Mouse (Mus musculus) liver, embryonic 12.5 days (tissue): ENCODE data around the gene Yipf1. TPM values are rescaled to one million over a fixed set of nuclear protein-coding genes. Genes with fewer than 3 reads are reported as not detected.
A peak's percentile ranks its signal among the peaks of the same experiment; 100 is the strongest.

Source experiments
- ATAC-seq: fragments of 200-750 bp; cut with Nextera tagmentation; 2 replicates; pipeline ENCODE4 v1.8.0; 2017; ENCODE audit warnings: moderate number of reproducible peaks, mild to moderate bottlenecking, moderate library complexity
- H3K27ac ChIP-seq: fragments of 300-500 bp; sonication (generic); 2 replicates; pipeline ENCODE4 v1.5.1; 2016; ENCODE audit warnings: mild to moderate bottlenecking
- H3K27me3 ChIP-seq: fragments of 300-500 bp; sonication (generic); replicated peaks from 2 replicates; pipeline ENCODE4 v1.6.1; 2016; ENCODE audit warnings: mild to moderate bottlenecking, moderate library complexity
- H3K36me3 ChIP-seq: fragments of 300-500 bp; sonication (generic); 2 replicates; pipeline ENCODE4 v1.6.1; 2016; ENCODE audit warnings: mild to moderate bottlenecking, moderate library complexity
- H3K4me1 ChIP-seq: fragments of 300-500 bp; sonication (generic); 2 replicates; pipeline ENCODE4 v1.6.1; 2016
- H3K4me2 ChIP-seq: fragments of 300-500 bp; sonication (generic); 2 replicates; pipeline ENCODE4 v1.6.1; 2016; ENCODE audit warnings: mild to moderate bottlenecking, moderate library complexity
- H3K4me3 ChIP-seq: fragments of 300-500 bp; sonication (generic); 2 replicates; pipeline ENCODE4 v1.5.1; 2016; ENCODE audit warnings: mild to moderate bottlenecking, moderate library complexity
- H3K9ac ChIP-seq: fragments of 300-500 bp; sonication (generic); 2 replicates; pipeline ENCODE4 v1.6.1; 2016; ENCODE audit warnings: mild to moderate bottlenecking, moderate library complexity
- H3K9me3 ChIP-seq: fragments of 300-500 bp; sonication (generic); replicated peaks from 2 replicates; pipeline ENCODE4 v1.6.1; 2016; ENCODE audit warnings: mild to moderate bottlenecking, moderate library complexity
- WGBS: fragments of 180-500 bp; shearing (Covaris S2); methylation state at CpG from one replicate; pipeline ENCODE4 v1.1.7; 2016; ENCODE audit not compliant: insufficient replicate concordance; 5-methylcytosine and 5-hydroxymethylcytosine counted together
- polyA plus RNA-seq: library from polyadenylated mRNA; unstranded; fragments of >200 nt; fragmentation: Nextera tagmentation; extraction: Ambion mirVana; gene quantifications from 2 replicates; pipeline ENCODE4 v1.2.1, GENCODE M21; 2016

Gene Yipf1
- 28.4 and 30.0 TPM in 2 replicates for polyA plus RNA-seq

GRCm38 (mm10) chr4:107313690-107314478, at the start of gene Yipf1:
Gene Yipf1 (plus strand): TSS chr4:107314363.
- Histone ChIP-seq H3K9ac (peak within 1 kb of the TSS; percentile 73), H3K4me2 (peak within 1 kb of the TSS; percentile 80), H3K27me3 (no peaks in the 10 kb centered on the region), H3K27ac (peak within 1 kb of the TSS; percentile 49), H3K4me3 (peak within 1 kb of the TSS; percentile 74), H3K4me1 (peaks cover 23% of the 10 kb centered on the region), H3K36me3 (peaks cover 23% of the 10 kb centered on the region), H3K9me3 (no peaks in the 10 kb centered on the region)
- ATAC-seq, result peak; percentile 93
- 1% methylated on average over 29 of the region's 29 CpGs for WGBS

GRCm38 (mm10) chr4:107273683-107274082, 40.5 kb upstream of the Yipf1 start:
- Histone ChIP-seq H3K4me3 (no peak overlapping the region), H3K9ac (no peak overlapping the region), H3K27me3 (0 out of 2 replicates have a peak, but pooled peaks cover 4% of the 10 kb centered on the region), H3K4me2 (no peak overlapping the region), H3K36me3 (no peaks in the 10 kb centered on the region), H3K27ac (no peak overlapping the region), H3K9me3 (no peaks in the 10 kb centered on the region), H3K4me1 (no peaks in the 10 kb centered on the region)
- ATAC-seq, result no peak
- 74% methylated on average over 4 of the region's 4 CpGs for WGBS

GRCm38 (mm10) chr4:107274511-107274910, 39.7 kb upstream of the Yipf1 start:
- H3K27ac ChIP-seq, result no peak overlapping the region
- H3K4me1 ChIP-seq, result no peaks in the 10 kb centered on the region
- no peaks in the 10 kb centered on the region for H3K9me3 ChIP-seq
- WGBS, result 76% methylated on average over 5 of the region's 5 CpGs
- no peaks in the 10 kb centered on the region for H3K36me3 ChIP-seq
- ATAC-seq, result no peak
- H3K4me2 ChIP-seq, result no peak overlapping the region
- H3K4me3 ChIP-seq, result no peak overlapping the region
- 0 out of 2 replicates have a peak, but pooled peaks cover 4% of the 10 kb centered on the region for H3K27me3 ChIP-seq
- no peak overlapping the region for H3K9ac ChIP-seq

- Histone ChIP-seq H3K4me1 (no peaks in the 10 kb centered on the region), H3K9me3 (no peaks in the 10 kb centered on the region), H3K4me2 (no peak overlapping the region), H3K36me3 (no peaks in the 10 kb centered on the region), H3K27ac (no peak overlapping the region), H3K4me3 (no peak overlapping the region), H3K9ac (no peak overlapping the region), H3K27me3 (no peaks in the 10 kb centered on the region)
- 47% methylated on average over 8 of the region's 8 CpGs for WGBS
- no peak for ATAC-seq
Measured at GRCm38 (mm10) chr4:107278188-107278707, 35.9 kb upstream of the Yipf1 start.

GRCm38 (mm10) chr4:107280843-107281475, 33.2 kb upstream of the Yipf1 start:
- 62% methylated on average over 7 of the region's 7 CpGs for WGBS
- H3K4me2 ChIP-seq, result no peak overlapping the region
- H3K9ac ChIP-seq, result no peak overlapping the region
- H3K27me3 ChIP-seq, result peaks cover 7% of the 10 kb centered on the region; the same call in 1 of the 2 replicates
- no peaks in the 10 kb centered on the region for H3K9me3 ChIP-seq
- H3K4me1 ChIP-seq, result no peaks in the 10 kb centered on the region
- H3K4me3 ChIP-seq, result no peak overlapping the region
- no peaks in the 10 kb centered on the region for H3K36me3 ChIP-seq
- H3K27ac ChIP-seq, result no peak overlapping the region
- ATAC-seq, result no peak

- no peak overlapping the region for H3K4me2 ChIP-seq
- H3K4me1 ChIP-seq, result no peaks in the 10 kb centered on the region
- H3K27me3 ChIP-seq, result peaks cover 7% of the 10 kb centered on the region; the same call in 1 of the 2 replicates
- H3K36me3 ChIP-seq, result no peaks in the 10 kb centered on the region
- no peaks in the 10 kb centered on the region for H3K9me3 ChIP-seq
- no peak overlapping the region for H3K27ac ChIP-seq
- ATAC-seq, result no peak
- no peak overlapping the region for H3K4me3 ChIP-seq
- WGBS, result 53% methylated on average over 3 of the region's 3 CpGs
- no peak overlapping the region for H3K9ac ChIP-seq
Measured at GRCm38 (mm10) chr4:107285446-107286200, 28.5 kb upstream of the Yipf1 start.

- Histone ChIP-seq H3K4me2 (no peak overlapping the region), H3K4me1 (no peaks in the 10 kb centered on the region), H3K27ac (no peak overlapping the region), H3K4me3 (no peak overlapping the region), H3K27me3 (peaks cover 7% of the 10 kb centered on the region; the same call in 1 of the 2 replicates), H3K9ac (no peak overlapping the region), H3K9me3 (no peaks in the 10 kb centered on the region), H3K36me3 (no peaks in the 10 kb centered on the region)
- no peak for ATAC-seq
- WGBS, result 79% methylated on average over 8 of the region's 8 CpGs
Measured at GRCm38 (mm10) chr4:107286386-107286785, 27.8 kb upstream of the Yipf1 start.

GRCm38 (mm10) chr4:107287517-107287916, 26.6 kb upstream of the Yipf1 start:
- ATAC-seq, result no peak
- Histone ChIP-seq H3K9ac (no peak overlapping the region), H3K4me3 (no peak overlapping the region), H3K9me3 (no peaks in the 10 kb centered on the region), H3K4me2 (no peak overlapping the region), H3K4me1 (peaks cover 5% of the 10 kb centered on the region; the same call in 1 of the 2 replicates), H3K36me3 (no peaks in the 10 kb centered on the region), H3K27me3 (peaks cover 7% of the 10 kb centered on the region; the same call in 1 of the 2 replicates), H3K27ac (no peak overlapping the region)
- WGBS, result 71% methylated on average over 2 of the region's 2 CpGs

GRCm38 (mm10) chr4:107291611-107292272, 22.4 kb upstream of the Yipf1 start:
- Histone ChIP-seq H3K9me3 (no peaks in the 10 kb centered on the region), H3K4me3 (no peak overlapping the region), H3K36me3 (no peaks in the 10 kb centered on the region), H3K27ac (no peak overlapping the region), H3K9ac (no peak overlapping the region), H3K4me1 (peaks cover 5% of the 10 kb centered on the region; the same call in 1 of the 2 replicates), H3K4me2 (no peak overlapping the region), H3K27me3 (peaks cover 18% of the 10 kb centered on the region)
- no peak for ATAC-seq
- 76% methylated on average over 7 of the region's 7 CpGs for WGBS

GRCm38 (mm10) chr4:107292273-107292662, 21.9 kb upstream of the Yipf1 start:
- Histone ChIP-seq H3K4me1 (peaks cover 5% of the 10 kb centered on the region; the same call in 1 of the 2 replicates), H3K9me3 (no peaks in the 10 kb centered on the region), H3K4me2 (no peak overlapping the region), H3K9ac (no peak overlapping the region), H3K4me3 (no peak overlapping the region), H3K27me3 (peaks cover 22% of the 10 kb centered on the region), H3K27ac (no peak overlapping the region), H3K36me3 (no peaks in the 10 kb centered on the region)
- WGBS, result 22% methylated on average over 4 of the region's 4 CpGs
- ATAC-seq, result no peak

- H3K4me2 ChIP-seq, result no peak overlapping the region
- H3K9me3 ChIP-seq, result no peaks in the 10 kb centered on the region
- no peak overlapping the region for H3K27ac ChIP-seq
- no peak overlapping the region for H3K4me3 ChIP-seq
- no peaks in the 10 kb centered on the region for H3K36me3 ChIP-seq
- 62% methylated on average over 8 of the region's 8 CpGs for WGBS
- peaks cover 33% of the 10 kb centered on the region for H3K27me3 ChIP-seq
- ATAC-seq, result no peak
- H3K4me1 ChIP-seq, result peaks cover 10% of the 10 kb centered on the region
- H3K9ac ChIP-seq, result no peak overlapping the region
Measured at GRCm38 (mm10) chr4:107298071-107298606, 16.0 kb upstream of the Yipf1 start.
